Mouse (Mus musculus): ENCODE data around the gene Ablim2.
A peak's percentile ranks its signal among the peaks of the same experiment; 100 is the strongest.

The Ablim2 gene

DNA sequence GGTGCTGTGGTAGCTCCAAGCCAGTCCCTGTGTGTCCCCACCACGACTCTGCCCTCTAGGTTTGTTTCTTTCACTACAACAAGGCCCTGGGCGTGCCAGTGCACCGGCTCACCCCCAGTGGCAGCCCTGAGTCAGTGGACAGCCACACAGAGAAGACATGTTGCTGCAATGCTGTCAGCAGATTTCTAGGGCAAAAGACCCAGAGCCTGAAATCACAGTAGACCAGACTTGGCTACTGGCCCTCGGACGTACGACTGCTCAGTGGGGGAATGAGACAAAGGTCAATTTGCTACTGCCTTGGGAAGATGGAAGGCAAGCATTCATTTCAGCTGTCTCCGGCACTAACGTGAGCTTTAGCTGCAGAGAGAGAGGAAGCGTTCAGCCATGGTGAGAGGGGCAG, 124.7 kb downstream of the Ablim2 start:
- DNase-seq (ENCODE audit: low read depth, low spot score): no peak

DNA sequence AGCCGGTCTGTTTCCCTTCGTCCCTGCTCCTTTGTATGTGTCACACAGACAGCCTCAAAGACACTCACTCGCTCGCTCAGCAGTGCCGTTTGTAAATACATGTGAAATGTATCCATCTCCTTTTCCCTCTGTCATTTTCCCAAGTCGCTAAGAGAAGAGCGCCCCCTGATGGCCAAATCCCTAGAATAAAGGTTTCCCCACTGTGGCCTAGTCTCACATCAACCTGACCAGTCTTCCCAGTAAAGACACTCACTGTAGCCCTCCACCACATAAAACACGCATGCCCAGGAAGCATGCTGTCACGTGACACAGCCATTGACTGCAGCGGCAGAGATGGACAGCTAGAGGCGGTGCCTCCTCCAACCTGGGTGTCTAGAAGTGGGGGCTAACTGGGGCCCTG, 126.6 kb downstream of the Ablim2 start:
- no peak for DNase-seq (ENCODE audit: low read depth, low spot score)

DNA sequence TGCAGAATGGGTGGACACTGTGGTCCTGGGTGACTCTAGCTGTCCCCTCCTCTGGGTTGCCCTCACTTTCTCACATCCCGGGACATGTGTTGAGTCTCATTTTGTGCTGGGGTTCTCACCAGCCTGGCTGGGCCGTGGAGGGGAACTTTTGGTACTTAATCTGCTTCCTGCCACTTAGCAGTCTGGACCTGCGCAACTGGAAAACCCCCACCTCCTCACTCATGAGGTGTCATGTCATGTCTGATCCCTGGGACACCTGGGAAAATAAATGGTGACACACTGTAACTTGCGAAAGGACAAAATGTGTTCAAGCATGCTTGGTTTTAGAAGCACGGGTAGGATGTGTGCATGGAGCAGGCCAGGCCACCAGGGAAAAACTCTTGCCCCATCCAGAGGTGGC, 127.0 kb downstream of the Ablim2 start:
- DNase-seq (ENCODE audit: low read depth, low spot score): no peak

DNA sequence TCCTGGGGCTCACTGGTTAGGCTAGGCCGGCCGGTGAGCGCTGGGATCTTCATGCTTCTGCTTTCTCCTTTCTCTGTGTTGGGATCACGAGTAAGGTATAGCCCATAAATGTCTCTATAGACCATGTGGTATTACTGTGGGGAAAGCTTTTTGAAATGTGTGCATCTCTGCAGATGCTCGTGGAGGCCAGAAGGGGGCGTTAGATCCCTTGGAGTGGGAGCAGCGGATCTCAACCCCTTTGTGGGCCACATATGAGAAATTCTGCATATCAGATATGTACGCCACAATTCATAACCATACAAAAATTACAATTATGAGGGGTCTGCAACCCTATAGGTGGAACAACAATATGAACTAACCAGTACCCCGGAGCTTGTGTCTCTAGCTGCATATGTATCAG, 131.3 kb downstream of the Ablim2 start:
- no peak for DNase-seq (ENCODE audit: low read depth, low spot score)

DNA sequence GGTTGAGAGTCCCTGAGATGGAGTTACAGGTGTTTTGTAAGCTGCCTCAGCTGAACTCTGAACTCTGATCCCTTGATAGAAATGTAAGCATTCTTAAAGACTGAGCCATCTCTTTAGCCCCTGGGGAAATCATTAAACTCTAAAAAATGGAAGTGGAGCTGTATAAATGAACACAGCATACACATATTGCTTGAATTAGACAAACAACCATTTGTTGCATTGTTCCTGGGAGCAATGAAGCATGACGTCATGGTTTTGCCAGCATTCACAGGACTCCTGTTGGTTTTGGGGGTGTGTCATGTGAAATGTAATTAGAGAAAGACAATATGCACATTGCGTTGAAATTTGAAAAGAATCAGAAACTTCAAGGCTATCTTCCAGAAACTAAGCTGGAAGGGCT, 132.0 kb downstream of the Ablim2 start:
- no peak for DNase-seq (ENCODE audit: low read depth, low spot score)

DNA sequence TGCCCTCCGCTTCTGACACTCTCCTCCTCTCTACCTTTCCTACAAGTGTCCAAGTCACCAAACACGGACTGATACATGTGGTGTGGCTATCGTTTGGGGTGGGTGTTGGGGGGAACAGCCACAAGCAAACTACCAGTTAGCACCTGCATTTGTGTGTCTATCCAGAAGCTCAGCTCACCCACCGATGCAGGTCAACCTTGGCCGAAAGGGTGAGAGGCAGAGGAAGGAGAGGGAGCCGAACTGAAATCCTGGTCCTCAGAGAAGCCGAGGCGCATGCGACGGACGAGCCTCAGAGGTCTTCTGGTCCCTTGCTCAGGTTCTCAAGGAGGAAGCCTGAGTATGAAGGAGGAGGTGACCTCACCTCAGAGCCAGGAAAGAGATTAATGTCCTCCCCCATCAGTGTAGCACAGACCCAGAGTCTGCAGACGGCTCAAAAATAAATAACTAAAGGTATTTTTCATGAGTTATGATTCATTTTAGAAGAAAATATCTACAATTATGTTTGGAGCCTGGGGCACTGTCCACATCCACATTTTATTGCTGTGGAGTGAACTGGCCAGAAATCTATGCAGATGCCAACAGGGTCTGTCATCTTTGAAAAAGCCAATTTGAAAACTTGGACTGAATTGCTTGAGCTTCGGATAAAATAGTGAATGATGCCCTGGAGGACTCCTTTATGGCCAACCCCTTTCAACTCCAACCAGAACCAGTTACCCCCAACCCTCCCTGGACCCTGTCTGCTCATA, 133.5 kb downstream of the Ablim2 start:
- no peak for DNase-seq (ENCODE audit: low read depth, low spot score)

DNA sequence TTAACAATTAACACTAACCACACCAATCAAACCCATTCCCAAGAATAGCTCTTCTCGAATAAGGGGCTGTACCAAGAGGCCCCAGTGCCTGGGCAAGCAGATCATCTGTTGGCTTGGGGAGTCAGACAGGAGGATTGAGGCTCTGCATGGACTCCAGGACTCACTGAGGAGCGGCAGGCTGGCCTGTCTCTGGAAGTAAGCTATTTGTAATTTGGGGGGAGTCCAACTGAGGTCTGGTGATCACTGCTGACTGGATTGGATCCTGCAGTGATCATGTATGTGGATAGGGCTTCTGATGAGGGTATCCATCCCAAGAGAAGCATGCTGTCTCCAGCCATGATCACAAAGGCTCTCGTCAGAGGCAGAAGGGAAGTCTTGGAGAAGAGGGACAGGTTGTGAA, 134.7 kb downstream of the Ablim2 start:
- no peak for DNase-seq (ENCODE audit: low read depth, low spot score)

DNA sequence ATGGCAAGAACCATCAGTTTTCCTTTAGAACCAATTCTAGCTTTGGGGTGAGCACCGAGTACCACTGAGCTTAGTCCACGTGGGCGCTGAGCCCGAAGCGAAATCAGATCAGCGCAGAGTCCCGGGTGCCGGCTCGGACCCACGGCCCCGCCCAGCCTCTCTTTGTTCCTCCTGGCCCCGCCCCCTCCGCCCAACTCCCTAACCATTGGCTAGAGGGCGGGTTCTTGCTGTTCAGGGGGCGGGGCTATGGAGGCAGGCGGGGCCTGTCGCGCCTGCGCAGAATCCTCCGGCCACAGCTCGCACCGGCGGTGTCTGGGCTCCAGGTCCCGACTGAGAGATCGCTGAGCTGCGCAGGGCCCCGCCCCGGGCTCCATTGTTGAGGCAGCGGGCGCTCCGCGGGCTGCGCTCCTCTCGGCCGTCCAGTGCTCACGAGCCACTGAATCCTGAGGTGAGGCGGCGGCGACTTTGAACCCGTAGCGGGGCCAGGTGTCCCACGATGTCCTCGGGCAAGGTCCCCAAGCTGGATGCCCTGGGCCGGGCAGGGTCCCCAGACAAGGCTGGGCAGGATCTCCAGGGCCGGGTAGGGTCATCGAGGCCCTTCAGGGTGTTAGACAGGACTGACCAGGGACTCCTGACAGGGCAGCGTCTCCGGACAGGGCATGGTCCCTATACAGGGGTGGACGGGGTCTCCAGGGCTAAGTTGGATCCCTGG, 135.6 kb downstream of the Ablim2 start, which contains the start of gene Afap1:
Gene Afap1, plus strand, starts transcription at position 227 of the 712 bp plus-strand sequence.
- peak; percentile 97 for DNase-seq (ENCODE audit: low read depth, low spot score)

DNA sequence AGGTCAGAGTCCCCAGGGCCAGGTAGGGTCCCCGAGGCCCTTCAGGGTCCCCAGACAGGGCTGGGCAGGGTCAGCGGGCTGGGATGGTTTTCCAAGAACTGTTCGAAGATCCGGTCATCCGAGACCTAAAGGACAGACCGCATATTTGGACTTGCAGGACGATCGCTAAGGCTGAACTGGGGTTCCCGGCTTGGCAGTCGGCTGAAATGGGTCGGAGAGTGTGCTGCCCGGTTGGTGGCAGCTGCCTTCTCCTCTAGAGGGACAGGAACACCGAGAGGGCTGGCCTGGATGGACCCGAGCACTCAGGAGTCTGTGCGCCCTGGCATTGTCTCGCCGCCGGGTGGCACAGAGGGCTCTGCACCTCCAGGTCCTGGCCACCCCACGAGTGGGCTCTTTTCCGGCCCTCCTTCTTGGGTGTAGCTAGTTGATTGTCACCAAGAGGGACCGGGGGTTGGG, 136.2 kb downstream of the Ablim2 start:
- DNase-seq (ENCODE audit: low read depth, low spot score): no peak

DNA sequence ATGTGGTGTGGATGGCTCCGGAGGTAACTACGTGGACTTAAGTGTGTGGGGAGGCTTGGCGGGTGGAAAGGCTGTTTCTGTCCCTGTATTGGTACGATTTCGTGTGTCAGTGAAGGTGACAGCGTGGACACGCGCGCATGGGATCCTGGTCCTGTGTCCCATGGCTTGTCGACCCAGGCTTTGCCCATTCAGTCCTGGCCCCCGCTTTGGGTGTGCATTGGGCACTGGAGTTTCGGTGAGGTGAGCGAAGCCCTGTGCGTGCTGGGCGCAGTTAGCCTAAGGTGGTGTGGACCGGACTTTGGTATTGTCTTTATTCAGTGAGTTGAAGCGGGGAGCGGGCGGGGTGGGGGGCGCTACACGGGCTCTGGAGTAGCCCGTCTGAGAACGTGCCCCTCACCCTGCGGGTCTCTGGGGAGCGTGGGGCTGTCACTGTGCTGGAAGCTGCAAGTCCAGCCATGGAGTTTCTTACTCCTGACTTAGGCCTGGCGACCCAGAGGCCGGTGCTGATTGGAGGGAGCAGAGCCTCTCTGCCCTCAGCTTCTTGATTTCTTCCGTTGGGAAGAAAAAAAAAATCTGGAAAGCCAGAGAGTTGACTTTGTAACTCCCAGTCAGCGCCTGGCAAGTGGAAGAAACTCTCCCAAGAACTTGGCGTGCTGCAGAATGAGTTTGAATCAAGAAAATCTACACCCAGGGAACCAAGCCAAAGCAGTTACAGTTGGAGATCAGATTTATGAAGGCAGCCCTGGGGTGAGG, 136.8 kb downstream of the Ablim2 start:
- no peak for DNase-seq (ENCODE audit: low read depth, low spot score)

DNA sequence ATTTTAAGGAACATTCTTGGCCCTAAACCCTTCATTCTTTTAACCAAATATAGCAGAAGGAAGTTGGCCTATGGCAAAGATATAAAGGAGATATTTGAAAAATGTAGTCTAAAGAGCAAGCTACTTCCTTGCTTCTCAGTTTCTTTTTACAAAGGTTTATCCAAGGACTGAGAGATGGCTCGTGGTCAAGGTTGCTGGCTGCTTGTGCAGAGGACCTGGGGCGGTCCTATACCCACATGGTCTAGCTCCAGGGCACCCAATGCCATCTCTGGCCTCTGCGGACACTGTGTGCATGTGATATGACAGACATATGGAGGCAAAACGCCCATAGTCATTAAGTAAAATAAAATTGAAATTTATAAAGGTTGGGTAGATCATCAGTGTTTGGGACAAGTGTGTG, 138.2 kb downstream of the Ablim2 start:
- no peak for DNase-seq (ENCODE audit: low read depth, low spot score)

DNA sequence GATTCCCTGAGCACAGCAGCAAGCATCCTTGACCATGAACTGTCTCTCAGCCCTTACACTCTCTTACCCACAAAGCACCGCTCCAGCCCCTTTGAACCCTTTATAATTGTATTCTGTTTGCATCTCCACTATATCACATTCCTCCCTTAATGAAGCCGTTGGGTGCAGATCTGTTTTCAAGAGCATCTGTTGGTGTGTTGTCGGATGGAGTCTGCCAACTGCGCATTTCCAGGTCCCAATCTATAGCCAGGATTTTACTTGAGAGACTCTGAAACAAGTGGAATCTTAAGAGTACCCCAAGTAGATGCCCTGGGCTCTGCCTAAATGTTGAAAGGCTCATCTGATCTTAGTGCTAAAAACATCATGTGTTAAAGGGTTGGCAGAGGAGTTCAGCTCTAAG, 138.9 kb downstream of the Ablim2 start:
- DNase-seq (ENCODE audit: low read depth, low spot score): no peak

DNA sequence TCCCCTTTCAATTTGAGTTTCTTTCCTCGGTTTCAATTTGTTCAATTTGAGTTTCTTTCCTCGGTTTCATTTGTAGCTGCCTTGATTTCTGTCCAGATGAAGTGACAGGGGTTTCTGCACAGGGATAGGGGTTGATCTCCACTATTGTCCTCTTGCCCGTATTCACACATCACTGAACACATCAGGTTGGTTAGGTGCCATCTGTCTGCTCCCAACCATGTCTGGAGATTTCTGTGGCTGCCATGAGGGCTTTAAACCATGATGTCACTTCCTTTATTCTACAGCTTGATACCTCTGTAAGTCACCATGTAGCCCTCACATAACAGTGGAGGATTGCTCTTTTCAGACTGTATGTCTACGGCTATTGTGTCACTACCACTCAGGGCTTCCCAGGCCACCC, 139.5 kb downstream of the Ablim2 start:
- DNase-seq (ENCODE audit: low read depth, low spot score): no peak

DNA sequence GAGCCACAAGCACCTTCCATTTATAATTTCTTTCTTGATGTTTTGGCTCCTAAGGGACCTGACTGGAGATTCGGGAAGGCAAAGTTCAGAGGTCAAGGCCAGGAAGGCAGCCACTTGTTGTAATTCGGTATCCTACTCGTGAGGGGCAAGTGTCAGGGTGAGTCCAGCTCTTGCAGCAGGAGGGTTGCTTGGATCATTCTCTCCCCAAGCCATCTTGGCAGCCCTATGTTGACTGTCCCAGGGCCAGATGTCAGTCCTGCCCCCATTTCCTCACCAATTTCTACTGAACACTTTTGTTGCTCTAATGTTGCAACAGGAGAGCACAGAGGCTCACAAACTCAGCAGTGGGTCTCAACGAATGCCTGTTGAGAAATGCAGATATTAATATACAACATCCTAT, 140.4 kb downstream of the Ablim2 start:
- DNase-seq (ENCODE audit: low read depth, low spot score): no peak

DNA sequence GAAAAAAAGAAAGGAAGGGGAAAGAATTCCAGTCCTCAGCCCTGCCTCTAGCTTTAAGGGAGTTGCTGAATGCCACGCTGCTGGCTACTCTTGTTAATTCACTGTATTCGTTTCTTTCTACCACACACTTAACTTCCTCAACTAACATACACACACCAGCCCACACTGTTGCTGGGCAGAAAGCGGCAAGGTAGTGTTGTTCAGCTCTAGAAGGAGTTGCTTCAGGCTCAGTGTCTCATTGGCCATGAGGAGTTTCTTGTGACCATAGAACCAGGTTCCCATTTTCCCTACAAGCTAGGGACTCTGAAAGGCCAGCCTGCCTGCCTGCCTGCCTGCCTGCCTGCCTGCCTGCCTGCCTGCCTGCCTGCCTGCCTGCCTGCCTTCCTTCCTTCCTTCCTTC, 141.3 kb downstream of the Ablim2 start:
- DNase-seq (ENCODE audit: low read depth, low spot score): no peak

DNA sequence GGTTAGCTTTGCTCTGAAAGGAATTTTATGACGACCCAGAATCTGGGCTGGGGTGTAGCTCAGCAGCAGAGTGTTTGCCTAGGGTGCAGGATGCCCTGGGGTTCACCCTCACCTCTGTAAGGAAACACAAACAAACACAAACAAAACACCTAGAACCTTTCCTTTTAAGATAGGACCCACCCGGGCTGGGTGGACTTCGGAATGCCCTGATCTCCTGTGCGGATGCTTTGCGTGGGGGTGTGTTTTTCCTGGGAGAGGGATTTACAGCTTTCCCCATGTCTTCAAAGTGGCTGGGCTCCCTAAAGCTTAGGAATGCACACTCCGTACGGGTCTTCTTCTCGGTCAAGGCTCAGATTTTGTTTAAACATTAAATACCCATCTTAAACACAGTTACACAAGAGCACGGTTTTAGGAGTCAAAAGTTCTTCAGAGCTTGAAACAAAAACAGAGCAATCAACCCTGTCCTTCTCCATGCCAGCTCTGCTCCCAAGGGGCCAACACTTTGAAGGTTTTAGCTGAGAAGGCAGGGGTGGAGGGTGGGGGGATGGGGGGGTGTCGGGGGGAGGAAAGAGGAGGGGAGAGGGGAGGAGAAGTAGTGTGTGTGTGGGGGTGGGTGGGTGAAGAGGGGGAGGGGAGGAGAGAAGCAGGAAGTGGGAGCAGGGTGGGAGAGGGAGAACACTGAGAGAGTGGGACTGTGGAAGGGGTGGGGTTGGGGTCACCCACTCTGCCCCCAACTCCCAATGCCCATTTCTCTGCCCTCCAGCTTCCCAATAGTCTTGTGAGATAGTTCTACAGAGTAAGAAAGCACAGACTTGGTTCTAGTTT, 142.9 kb downstream of the Ablim2 start:
- DNase-seq (ENCODE audit: low read depth, low spot score): no peak

DNA sequence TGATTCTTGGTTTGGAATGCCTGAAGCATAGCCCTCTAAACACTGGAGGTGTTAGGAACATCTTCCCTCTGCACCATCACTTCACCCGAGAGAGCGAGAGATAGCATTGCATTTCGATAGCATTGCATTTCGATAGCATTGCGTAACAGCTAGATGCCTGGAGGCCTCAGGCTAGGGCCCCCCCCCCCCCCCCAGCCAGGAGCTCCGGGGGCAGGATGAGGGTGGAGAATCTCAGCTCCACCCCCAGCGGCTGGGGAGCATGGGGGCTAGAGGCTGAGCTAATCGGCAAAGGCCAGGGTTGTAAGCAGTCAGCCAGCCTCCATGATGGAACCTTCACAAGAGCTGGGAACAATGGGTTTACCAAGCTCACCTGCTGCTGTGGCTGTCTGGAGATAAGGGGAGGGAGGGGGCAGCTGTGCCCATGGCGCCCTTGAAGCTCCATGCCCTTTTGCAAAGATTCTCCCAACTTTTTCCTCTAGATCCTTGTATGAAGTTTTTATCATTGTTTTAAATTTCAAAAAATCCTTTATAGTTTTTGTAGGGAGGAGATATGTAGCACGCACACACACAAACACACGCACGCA, 143.6 kb downstream of the Ablim2 start:
- no peak for DNase-seq (ENCODE audit: low read depth, low spot score)

DNA sequence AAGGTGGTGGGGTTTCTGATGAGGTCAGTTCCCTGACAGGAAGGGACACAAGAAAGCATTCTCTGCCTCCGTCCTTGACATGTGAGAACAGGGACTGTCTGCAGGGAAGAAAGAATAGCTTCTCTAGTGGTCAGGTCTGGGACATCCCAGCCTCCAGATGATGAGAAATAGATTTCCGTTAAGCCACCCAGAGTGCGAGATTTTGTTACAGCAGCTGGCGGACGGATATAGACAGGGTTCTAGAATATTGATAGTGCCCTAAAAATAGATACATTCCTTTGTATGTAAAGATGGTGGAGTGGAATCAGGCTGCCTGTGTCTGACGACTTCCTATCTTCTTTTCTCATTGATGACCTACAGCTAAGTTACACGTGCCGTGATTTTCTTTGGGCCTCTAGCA, 145.8 kb downstream of the Ablim2 start:
- no peak for DNase-seq (ENCODE audit: low read depth, low spot score)

DNA sequence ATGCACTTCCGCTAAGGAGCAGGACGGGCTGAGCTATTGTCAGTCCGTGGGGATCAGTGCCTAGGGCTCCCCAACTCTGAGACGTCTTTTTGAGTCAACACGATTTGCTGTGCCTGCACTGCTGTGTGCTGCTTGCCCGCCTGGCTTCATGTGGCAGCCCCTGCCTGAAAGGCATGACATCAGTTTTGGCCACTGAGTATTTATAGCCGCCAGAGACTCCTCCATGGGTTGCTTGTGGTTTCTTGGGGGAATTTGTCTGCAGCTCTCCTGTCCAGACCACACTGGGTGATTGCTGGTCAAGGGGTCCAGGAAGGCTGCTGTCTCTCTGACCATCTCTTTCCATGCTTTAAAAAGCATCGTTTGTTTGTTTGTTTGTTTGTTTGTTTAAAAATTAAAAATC, 147.6 kb downstream of the Ablim2 start:
- no peak for DNase-seq (ENCODE audit: low read depth, low spot score)

DNA sequence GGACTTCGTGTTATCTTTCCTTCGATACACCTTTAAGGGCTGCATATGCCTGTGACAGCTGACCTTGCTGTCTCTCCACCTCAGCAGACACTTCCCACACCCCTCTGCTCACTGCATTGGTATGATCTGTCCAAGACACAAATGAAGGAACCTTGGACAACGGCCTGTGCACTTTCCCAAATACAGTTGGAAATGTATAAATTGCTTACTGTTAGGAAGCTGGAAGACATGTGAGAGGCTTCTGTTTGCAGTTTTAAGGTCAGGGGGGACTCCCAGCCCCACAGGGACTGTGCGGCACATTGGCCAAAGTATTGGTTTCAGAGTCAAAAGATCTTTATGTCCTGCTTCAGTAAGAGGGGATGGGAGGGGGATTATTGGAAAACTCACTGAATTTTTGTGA, 149.4 kb downstream of the Ablim2 start:
- no peak for DNase-seq (ENCODE audit: low read depth, low spot score)
